Mouse (Mus musculus) layer of hippocampus, postnatal 36 days (tissue): Measurements from ENCODE around the gene Cpb1. TPM values are rescaled to one million over a fixed set of nuclear protein-coding genes. Genes with fewer than 3 reads are reported as not detected.
A peak's percentile ranks its signal among the peaks of the same experiment; 100 is the strongest.

Experiments used
- DNase-seq, 2 experiments: peaks; one replicate each; pipeline ENCODE4 v3.0.0; 2022
- total RNA-seq, 2 experiments: library from RNA; stranded (reverse); gene quantifications; 2 replicates each; pipeline ENCODE4 v1.2.3; 2021

Cpb1 gene
- total RNA-seq = not detected

DNA sequence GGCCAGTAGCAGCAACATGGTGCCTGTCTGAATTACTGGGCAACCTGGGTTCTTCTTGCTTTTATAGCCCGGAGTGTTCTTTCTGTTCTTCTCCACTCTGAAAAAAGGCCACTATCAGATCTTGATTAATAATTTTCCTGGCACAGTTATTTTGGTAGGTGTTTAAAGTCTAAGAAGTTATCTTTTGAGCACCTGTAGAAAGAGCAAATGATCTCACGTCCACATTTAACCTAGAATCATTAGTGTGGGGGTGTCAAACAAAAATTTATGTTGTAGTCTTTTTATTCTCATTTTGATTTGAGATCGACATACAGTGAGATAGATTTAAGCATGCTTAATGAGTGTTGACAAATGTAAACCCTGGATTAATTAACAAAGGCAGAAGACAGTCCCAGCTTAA lies at the start of gene Cpb1:
Gene Cpb1, minus strand, starts transcription at position 101 of the 400 bp plus-strand sequence.
- DNase-seq = no peak

DNA sequence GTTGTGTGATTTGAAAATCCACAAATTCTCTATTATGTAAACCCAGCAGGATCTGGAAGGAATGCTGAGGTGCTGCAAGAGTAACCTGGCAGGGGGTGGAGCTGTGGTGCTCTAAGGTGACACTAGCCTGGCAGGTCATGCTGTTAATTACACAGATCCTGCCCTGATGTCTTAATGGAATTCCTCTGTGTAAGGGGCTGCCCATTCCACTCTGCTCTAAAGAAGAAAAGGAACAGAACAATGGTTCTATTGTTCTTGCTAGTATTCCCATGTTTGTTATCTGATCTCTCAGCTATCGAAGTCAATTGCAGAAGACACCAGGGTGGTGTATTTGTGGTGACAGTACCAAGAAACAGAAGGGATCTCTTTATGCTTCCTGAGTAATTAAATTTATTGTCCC lies 41.7 kb upstream of the Cpb1 start:
- DNase-seq = no peak

DNA sequence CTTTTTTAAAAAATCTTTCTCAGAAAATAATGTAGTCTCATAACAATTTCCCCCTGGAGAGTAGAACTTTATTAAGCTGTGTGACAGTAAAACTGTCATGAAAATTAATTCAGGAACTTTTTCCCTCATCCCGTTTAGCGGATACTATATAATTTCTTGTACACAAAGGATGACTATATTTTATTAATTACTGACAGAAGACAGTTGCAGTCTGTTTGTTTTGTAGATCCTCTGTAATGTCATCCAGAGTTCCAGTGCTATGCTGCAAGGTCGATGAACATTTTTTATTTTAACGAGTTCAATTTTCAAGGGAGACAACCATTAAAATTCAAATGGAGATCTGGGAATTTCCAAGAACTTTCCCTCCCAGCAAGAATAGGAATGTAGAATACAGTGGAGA lies 33.6 kb upstream of the Cpb1 start:
- DNase-seq = no peak

DNA sequence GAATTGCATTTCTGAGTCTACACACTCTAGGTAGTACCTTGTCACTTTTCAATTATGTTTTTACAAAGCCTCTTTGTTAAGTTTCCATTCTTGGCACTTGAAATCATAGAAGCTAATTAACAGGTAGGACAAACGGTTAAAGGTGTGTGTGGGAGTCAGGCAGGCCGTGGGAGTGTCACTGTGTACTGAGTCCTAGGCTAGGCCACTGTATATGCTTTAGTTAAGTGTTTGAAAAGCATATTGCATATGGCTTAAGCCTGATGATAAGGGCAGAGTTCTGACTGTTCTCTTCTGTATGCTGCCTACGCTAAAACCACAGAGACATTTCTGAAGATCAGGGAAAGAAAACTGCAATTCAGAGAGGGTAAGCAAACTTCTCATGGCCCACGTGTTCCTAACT lies 31.7 kb upstream of the Cpb1 start:
- DNase-seq = no peak

DNA sequence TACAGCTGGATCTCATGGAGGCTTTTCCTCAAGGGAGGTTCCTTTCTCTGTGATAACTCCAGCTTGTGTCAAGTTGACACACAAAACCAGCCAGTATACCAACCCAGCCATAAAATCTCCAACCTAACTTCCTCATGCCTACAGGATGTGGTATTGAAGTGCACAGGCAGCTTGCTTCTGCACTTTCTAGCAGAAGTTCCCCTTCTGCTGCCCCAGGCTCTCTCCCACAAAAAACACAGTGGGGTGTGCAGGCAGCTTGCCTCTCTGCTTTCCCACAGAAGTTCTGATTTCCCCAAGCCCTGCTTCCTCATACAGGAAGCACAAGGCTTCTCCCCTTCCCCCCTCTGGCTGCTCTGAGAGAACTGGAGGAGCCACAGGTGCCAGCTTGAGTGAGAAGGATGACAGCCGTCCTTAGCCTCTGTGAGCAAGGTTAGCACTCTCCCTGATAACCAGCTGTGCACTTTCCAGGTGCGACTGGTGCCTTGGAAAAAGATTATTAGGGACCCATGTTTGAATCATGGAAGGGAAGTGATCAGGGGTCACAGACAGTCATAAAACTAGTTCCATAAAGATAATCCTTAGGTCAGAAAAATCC lies 29.3 kb upstream of the Cpb1 start:
- DNase-seq = peak in 1 of 2 experiments; percentile 4

DNA sequence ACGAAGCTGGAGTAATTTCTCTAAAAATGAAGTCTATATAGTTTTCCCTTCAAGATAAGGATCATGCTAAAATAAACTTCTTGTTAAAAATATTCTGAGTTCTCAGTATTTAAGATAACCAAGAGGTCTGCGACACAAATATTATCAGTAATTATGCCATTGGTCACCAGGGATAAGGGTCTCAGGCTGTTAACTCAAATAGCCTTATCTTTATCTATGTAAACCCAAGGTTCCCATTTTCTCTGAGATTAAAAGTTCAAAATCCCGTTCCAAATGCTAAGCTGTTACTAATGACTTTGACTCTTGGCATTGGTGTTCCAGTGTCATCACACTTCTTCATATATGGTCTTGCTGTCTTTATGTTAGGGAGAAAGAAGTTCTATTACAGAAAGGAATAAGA lies 20.0 kb upstream of the Cpb1 start:
- DNase-seq = no peak

DNA sequence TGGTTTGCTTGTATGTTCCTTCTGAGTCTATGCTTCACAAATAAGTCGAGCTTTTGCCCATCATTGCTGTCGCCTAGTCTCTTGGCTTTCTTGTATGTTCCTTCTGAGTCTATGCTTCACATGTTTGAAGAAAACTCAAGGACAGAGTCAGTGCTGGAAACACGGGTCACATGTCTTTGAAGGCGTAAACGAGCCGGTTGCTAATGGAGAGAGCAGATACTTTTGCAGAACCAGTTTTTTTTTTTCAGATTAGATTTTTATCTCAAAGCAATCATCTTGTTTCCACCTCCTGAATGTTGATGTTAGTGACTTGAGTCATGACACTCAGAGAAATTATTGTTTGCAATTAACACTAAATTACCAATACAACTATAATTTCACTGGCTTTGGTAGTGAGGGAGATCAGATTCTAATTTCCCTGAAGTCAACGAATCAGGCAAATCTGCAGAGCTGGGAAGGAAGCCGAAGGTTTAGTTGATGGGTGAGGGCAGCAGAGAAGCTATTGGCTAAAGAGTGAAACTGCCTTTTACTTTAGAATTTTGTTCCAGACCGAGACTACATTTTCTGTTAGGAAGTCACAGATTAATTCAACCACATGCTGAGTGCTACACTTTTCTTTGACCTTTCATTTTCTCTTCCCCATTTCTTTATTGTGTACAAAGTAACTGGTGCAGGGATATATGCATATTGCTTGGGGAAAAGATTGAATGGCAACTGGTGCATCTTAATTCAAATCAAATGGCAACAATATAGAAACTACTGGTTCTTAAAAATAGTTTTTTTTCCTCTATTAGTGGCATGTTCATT lies 19.2 kb upstream of the Cpb1 start:
- no peak for DNase-seq

DNA sequence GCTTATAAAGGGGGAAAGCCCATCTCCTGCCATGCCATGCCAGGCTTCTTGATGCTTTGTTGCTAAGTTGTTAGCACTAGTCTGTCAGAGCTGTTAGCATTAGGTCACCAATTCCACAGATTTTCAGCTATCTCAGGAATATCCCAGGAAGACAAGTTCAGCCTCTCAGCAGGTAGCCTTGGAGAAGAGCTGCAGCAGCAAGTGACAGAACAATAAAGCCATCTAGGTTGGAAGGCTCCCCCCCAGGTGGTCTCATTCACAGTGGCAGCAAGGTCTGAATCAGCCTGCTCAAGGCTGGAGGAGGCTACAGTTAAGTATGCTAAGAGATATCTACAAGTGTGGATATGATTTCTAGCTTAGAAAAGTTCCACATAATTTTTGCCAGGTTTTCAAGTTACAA lies 15.8 kb upstream of the Cpb1 start:
- no peak for DNase-seq

DNA sequence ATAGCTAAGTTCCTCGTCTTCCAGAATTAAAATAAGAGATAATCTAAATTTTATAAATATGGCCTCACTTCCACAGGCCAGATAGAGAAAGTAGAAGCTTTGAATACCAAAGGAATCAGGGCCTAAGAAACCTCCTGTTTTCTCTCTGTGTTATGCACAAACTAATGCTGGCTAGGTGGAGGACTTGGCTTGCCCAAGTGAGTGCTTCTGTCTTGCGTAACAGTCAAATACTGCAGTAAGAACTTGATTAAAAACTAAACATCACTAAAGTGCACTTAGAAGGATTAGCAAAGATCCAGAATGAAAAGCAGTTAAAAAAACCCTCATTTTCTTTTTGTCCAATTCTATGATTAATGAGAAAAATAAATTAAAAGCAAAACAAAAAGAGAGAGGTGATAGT lies 13.2 kb upstream of the Cpb1 start:
- no peak for DNase-seq

DNA sequence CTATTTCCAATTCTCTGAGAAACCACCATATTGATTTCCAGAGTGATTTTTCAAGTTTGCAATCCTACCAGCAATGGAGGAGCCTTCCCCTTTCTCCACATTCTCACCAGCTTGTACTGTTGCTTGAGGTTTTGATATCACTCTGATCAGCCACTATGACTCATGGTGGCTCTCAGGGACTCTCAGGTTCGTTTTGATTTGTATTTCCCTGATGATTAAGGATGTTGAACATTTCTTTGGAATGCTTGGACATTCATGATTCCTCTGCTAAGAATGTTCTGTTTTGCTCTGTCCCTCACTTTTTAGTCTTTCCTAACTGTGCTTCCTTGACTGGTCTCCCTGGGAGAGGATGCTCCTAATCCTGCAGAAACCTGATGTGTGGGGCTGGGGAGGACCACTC lies 6.3 kb upstream of the Cpb1 start:
- no peak for DNase-seq

DNA sequence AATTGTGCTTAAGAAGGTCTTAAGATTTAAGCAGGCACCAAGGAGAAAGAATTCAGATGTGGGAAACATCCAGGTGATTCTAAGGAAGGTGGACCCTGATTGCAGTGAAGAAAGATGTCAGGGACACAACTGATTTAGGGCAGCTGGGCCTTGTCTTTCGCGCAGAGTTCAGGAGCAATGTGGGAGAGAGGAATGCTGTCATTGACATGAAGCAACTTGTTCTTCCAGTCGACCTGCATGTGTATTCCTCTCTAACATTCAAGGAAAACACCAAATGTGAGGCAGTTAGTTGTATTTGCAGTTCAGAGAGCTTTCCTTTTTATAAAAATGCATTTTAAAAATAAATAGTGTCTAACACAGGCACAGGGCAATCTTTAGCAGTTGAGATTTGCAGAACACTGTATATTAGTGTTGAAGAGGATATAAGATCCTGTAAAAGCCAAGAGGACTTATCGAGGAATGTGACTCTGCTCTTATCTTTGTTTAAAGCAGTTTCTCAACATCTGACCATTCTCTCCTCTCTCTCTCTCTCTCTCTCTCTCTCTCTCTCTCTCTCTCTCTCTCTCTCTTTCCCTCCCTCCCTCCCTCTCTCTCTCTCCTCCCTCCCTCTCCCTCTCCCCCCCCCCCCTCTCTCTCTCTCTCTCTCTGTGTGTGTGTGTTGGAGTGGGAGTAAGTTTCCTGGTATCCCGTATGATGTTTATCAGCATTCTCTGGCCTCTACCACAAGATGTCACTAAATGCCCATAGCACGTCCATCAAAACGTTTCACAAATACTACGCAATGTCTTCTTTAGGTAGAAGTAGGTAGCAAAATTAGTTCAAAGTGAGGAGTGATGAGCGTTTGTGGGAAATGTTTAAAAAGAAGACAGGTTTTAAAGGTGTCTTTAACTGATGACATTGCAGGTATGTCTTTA lies 20.7 kb downstream of the Cpb1 start:
- no peak for DNase-seq

DNA sequence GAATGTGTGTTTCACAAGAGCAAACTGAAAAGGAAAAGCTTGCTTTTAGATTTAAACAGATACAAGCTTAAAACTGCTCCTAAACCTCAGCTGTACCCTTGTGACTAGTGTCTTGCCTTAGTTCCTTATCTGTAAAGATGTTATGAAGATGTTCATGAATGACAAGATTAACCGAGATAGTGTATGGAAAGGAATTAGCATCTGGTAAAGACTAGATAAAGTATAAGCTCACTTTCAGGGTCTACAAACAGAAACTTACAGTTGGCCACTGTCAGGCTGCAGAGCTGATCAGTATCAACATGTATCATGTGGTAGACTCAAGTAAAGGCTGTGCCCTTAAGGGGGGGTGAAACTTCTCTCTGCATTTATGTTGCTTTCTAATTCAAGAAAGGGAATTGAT lies 31.6 kb downstream of the Cpb1 start:
- DNase-seq = no peak

DNA sequence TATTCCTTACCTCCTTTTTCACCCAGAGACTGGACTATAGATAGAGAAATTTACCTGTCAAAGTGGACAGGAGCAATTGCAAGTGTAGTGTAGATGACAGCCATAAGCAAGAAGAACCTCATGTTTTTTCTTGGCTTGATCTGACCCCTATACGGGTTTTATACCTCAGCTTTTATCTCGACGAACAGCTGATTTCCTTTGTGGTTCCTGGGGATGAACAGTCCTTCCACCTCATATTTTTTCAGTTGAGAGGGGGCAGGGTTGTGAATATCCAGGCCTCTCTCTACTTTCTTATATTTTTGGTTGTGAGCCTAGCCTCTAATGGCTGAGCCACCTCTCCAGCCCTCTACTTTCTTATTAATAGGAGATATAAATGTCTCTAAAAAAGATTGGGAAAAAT lies 33.5 kb downstream of the Cpb1 start, which contains the start of gene Cpa3:
Gene Cpa3, minus strand, starts transcription at position 132 of the 400 bp plus-strand sequence.
- no peak for DNase-seq

DNA sequence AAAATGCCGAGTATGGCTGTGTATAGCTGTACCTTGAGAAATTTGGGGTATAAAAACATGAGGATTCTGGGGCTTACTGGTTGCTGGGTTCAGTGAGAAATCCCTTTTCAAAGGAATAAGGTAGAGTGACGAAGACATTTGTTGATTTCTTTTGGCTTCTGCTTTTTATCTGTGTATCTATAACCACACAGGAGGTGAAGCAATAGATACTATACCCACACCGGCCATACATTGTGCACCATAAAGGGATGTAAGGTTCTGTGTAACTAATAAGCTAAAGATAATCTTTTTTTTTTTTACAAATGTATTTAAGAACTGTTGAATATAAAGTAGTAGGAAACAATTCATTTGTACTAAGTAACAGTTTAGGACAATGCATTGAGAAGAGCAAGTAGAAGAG lies 35.8 kb downstream of the Cpb1 start:
- DNase-seq = no peak

DNA sequence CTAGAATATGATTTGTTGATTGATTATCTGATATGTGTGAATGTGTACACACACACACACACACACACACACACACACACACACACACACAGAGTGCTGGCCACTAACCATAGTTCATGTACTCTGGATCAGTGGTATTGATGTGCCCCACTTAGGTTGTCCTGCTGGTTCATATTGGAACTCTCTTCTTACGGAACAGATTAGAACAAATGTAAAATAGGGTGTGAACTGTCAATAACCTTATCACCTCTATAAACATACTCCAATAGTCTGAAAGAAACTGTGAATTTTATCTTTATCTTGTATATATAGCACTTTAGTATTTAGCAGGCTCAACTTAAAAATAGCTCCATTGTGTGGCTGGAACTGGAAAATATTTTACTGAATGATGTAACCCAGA lies 38.6 kb downstream of the Cpb1 start:
- DNase-seq = no peak

DNA sequence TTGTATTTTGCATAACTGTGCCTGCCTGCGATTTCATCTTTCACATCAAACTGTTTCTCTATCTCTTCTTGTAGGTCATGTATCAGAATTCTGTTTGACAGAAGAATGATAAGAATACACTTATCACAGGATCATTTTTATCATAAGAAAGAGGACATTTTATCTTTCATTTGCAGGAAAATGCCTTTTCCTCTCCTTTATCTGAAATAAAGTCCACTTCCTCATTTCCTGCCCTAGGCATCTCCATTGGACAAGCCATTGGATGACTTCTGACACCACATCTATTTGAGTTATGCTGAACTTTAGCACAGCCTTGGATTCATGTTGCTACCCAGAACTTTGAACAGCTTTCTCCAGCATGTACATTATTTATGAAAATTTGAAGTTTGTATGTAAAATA lies 46.5 kb downstream of the Cpb1 start:
- no peak for DNase-seq

DNA sequence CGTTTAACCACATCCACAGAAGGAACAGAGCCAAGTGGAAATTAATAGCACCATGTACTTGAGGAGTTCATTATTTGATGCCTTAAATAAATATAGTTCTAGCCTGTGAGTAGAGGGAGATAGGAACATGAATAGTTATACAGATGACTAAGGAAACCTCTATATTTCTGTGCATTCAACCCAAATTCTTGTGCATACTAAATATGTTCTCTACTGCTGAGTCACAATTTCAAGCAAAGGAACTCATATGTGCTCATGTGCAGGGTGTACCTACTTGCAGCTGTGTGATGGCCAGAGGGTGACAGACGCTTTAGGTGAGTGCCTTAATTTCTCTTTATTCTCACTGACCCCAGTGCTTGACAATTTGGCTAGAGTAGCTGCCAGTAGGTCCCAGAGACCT lies 50.1 kb downstream of the Cpb1 start:
- DNase-seq = no peak

DNA sequence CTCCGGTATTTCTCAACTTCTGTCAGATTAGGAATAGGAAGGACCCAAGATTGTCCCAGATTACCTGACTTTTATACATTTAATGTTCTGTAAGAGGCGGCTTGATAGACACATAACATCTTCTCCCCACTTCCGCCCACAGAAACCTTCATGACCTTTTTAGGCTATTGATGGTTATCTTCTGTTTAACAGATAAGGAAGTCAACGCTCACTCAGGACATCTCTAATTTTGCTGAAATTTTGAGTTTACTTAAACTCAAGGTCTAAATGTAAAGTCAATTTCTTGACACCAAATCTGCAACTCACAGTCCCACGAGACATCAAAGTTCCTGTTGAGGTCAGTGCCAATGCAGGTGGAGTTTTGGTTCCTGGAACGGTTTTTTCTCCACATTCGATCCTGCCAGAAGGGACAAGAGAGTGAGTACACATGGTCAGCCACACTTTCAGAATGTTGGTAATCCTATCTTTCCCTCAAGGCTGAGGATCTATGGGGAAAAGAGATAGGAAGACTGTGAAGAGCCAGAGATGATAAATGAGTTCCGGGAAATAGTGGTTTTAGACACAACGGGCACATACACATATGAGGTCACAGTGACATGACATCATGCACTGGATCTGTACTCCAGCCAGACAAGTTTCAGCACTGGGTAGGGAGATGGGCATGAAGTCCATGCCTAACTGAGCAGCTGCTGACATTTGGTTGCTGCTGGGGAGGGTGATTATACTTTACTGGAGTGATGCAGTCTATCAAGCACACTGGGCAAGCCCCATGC lies 52.4 kb downstream of the Cpb1 start:
- DNase-seq = no peak

DNA sequence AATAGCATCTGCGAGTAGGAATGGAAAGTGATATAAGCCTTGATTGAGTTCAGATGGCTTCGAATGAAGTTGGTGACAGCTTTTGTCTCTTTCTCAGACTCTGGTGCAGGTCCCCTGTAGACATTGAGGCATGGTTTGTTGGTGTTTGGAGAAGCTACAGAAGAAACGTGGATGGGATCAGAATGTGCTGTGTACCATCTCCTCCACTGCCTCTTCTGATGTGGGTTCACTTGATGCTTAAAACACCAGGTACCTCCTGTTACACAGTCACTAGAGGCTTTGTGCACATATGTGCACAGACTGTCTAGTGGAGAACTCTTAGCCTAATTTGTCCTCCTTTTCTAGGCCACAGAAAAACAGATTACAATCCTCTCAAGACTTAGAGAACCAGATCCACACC lies 53.4 kb downstream of the Cpb1 start:
- no peak for DNase-seq

DNA sequence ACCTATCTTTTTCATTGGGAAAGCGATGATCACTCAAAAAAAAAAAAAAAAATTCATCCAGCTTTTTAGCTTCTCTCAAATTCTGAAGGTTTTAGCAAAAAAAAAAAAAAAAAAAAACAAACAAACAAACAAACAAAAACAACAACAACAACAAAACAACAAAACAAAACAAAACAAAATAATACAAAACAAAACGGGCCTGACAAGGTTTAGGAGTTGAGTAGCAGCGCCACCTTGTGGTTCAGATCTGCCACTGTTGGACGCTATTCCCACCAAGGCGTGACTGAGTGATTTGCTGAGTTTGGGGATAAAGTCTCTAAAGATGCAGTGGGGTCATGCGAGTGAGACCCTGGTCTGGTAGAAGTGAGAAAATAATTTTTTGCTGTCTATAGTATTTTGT lies 76.7 kb downstream of the Cpb1 start:
- DNase-seq = peak; percentile 29 to 35
